Mouse (Mus musculus) urinary bladder, adult 2 months (tissue): ENCODE results near the gene Trmt44. TPM values are rescaled to one million over a fixed set of nuclear protein-coding genes. Genes with fewer than 3 reads are reported as not detected.

Experiments used
- DNase-seq: peaks from one replicate; pipeline ENCODE4 v3.0.0; 2022; ENCODE audit warnings: low spot score
- polyA plus RNA-seq: library from polyadenylated mRNA; depleted of rRNA; stranded (reverse); fragments of >200 nt; gene quantifications from 2 replicates; pipeline ENCODE4 v1.2.3, GENCODE M21; 2012; rRNA removed

The Trmt44 gene
- 4.3 and 5.4 TPM in 2 replicates for polyA plus RNA-seq

DNA sequence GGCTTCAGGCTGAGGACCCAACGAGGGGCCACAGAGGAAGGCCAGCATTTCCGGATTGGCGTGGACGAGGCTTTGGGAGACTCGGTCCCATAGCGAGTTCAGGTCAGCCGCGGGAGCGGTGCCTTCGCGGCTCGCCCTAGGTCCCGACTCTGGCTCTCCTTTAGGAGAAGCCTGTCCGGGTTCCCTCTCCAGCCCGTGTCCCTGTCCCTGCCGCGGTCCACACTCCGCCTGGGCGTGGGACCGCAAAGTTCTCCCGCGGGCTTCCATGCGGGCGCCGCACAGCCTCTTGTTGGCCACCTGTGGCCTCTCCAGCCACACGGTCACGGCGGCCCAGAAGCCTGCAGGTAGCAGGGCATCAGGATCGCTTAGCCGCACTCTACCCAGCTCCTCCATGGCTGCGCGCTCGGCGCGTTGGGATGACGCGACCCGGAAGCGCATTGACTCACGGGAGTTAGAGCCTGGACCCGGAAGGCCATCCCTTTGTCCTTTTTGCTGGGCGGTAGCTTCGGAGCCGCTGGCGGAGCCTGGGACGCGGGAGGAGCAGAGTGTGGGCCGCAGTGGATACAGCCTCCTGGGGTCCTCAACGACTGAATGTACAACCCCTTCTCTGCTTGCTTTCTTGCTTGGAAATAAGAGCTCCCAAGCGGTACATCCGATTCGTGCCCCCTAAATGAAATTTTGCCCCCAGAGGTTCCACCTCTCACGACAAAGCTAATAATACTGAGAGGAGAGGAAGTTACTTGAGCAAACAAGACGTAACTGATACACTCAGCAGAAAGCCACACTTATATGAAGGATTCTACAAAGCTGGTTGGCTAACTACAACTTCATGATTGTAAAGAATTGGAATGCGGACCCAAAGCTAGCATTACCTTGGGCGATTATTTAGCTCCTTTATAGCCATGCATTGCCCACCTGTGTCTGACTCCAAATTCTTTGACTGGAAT lies at the start of gene Trmt44:
Trmt44 (minus strand) TSS at position 418 of the 947 bp plus-strand sequence.
- DNase-seq: peak; percentile 84

DNA sequence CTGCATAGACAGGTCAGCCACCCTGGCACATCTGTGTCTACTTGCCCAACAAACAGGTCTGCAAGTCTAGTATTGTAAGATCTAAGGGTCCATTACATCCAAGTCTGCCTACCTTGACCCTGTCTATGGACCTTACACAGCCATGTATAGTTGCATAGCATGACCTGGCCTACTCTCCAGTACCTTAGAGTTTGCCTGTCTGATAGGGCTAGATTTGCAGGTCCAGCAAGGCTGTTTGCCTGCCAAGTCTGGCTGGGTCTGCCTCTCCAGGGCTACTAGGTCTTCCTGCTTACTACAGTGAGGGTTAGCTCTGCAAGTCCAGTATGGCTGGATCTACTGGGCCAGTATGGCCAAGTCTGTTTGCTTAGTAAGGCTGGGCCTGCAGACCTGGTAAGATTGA lies 49.0 kb upstream of the Trmt44 start:
- no peak for DNase-seq

- DNase-seq: no peak
Observed at GRCm38 (mm10) chr5:35621114-35621513, 46.2 kb upstream of the Trmt44 start.

- DNase-seq: no peak
Observed at GRCm38 (mm10) chr5:35616943-35617342, 42.1 kb upstream of the Trmt44 start.

DNA sequence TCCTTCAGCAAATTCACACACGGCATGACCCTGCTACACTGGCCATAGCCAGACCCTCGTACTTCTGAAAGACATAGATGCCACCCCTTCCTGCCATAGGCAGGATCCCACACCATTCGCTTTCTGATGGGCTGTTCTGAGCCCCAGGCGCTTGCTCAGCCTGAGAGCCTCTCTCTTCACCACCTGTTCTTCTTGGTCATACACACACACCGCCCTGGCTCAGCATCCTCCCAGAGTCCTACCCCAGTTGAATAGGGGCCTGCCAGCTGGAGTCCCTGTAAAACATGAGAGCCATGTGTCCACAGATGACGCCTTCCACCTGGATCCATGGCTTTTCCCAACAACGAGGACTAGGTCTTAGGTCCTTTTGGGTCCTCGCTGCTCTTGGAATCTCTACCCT lies 37.9 kb upstream of the Trmt44 start:
- no peak for DNase-seq

DNA sequence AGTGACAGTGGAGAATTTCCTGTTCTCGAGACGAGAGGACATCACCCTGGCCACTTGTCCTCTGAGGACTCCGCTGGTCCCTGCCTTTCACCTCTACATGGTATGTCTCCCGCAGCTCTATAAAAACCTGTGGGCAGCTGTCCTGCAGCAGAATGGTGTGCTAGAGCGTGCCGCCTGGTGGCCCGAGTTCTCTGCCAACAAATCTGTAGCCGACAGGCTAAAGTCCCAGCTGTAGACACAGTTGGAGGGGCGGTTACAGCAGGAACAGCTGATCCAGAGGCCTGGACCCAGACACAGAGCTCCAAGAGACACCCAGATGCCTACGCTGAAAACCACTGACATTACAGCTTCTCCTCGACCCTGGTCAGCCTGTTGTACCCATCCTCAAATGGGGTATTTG lies 37.0 kb upstream of the Trmt44 start:
- no peak for DNase-seq

DNA sequence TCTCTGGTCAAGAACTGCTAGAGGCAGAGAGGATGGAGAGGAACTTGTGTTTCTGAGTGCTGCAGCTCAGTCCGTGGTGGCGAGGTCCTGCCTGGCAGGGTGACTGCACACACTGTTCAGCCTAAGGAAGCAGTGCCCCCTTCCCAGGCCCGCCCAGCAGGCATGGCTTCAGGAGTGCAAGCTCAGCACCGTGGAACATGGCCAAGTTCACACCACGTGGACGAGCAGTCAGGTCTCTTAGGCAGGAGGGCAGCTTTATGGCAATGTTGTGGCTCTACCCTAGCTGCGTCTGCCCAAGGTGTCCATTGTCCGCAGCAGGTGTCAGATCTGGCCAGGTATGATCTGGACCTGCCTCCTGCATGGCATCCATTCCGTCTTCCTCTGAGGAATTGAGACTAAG lies 36.3 kb upstream of the Trmt44 start:
- no peak for DNase-seq

GRCm38 (mm10) chr5:35610381-35610780 lies 35.5 kb upstream of the Trmt44 start:
- DNase-seq: no peak

DNA sequence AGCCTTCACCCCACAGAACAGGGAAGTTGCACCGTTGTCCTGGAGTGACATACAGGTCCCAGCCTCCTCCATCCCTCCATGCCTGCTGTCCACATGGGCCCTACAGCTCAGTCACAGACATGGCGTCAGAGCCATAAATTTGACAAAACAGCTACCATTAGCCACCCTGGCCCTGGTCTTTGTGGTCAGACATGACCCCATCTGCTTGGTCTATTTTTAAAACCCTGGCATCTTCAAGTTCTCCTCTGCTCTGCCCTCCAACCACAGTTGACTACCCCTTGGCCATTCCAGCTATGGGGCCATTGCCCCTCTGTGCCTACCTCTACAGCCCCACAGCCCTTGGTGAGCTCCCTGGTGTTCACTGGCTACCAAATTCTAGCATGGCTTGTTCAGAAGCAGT lies 35.1 kb upstream of the Trmt44 start:
- no peak for DNase-seq

DNA sequence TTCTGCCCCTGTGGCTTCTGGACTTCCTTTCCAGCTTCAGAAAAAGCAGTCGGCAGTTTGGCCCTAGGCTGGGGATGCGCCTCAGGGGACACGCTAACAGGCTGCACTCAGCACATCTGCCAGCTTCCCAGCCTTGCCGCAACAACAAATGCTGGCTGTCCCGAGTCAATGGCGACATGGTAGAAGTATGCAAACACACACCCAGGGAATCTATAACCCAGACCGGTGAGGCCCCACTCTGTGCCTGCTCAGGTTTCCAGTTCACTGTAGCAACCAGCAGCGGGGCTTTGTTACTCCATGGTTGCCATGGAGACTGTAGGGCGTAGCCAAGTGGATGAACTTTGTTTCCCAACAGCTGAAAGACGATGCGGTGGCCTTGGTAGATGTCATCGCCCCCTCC lies 34.5 kb upstream of the Trmt44 start:
- DNase-seq: no peak

GRCm38 (mm10) chr5:35608559-35608958 lies 33.7 kb upstream of the Trmt44 start:
- DNase-seq: no peak

- no peak for DNase-seq
Observed at GRCm38 (mm10) chr5:35607784-35608183, 32.9 kb upstream of the Trmt44 start.

- DNase-seq: no peak
Observed at GRCm38 (mm10) chr5:35606800-35607199, 31.9 kb upstream of the Trmt44 start.

GRCm38 (mm10) chr5:35605355-35605754 lies 30.5 kb upstream of the Trmt44 start:
- DNase-seq: no peak

- no peak for DNase-seq
Observed at GRCm38 (mm10) chr5:35601526-35601925, 26.7 kb upstream of the Trmt44 start.

GRCm38 (mm10) chr5:35600233-35600632 lies 25.4 kb upstream of the Trmt44 start:
- DNase-seq: no peak

DNA sequence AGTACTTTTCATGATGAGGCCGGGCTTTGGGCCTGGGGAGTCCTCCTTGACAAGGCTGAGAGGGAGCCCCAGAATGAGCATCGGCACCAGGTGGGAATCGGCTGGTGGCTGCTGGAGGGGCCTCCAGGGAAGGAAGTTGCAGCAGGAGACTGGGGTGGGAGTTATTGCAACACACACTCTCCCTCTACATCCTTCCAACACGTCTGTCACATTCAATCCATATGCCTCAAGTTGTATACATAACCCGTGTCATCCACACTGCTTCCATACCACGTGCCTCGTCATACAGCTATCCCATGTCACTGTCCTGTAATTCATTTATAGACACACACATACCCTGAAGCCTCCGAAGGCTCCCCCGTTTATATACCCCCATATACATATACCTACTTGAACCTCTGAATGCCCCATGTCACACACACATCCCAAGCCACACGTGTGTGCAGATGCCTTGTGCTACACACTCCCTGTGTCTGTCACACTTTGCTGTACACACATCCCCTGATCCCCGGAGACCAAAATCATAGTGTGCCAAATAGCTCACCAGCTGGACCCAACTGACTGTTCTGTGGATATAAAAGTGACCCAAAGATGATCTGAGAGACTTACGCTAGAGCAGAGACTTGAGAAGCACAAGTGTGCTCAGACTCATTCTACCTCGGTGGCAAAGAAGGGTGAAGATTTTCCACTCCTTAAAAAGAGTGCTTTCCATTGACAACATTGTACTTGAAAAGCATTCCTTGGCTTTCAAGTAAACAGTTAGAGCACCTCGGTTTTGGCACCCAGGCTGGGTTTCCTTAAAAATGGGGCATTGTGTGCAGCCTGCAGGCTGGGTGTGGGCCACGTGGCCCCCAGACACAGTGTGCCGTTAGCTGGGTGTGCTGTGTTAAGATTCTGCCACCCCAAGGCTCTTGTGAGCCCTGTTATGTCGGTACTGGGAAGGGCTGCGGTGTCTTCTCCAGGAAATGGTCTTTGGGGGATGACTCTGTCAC lies 21.6 kb upstream of the Trmt44 start:
- no peak for DNase-seq

DNA sequence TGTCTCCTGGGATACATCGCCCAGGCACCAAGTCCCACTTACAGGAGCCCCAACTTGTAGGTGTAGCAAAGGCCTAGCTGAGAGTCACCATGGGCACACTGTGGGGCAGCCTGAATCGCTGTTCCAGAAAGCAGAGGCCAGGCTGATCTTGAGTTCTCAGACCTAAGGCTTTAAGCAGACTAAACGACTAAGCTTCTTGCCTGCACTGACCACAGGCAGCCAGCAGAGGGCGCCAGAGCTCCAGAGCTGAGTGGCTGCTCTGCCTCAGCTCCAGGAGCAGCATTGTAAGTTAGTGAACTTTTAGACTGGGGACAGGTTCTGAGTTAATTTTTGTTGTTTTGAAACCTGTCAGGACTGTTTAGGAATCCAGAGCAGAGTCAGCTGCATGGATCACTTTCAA lies 20.8 kb upstream of the Trmt44 start:
- DNase-seq: peak; percentile 62

DNA sequence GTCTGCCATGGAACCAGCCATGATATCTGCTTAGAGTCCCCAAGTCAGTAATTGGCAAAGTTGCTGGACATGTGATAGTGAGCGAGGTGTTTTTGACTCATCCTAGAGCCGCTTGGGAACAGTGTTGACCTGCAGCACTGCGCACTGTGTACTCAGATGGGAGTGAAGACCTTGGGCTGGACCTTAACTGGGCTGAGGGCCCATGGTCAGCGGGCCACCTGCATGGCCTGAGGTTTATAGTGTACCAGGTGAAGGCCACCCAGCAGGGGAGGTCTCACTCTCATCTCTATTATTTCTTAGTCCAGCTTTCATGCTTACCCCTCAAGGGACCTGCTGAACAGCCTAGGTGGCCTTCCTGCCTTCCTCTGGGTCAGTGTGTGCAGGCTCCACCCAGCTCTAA lies 19.9 kb upstream of the Trmt44 start:
- no peak for DNase-seq

- DNase-seq: no peak
Observed at GRCm38 (mm10) chr5:35593272-35593671, 18.4 kb upstream of the Trmt44 start.

- no peak for DNase-seq
Observed at GRCm38 (mm10) chr5:35592824-35593223, 18.0 kb upstream of the Trmt44 start.

- no peak for DNase-seq
Observed at GRCm38 (mm10) chr5:35592081-35592736, 17.3 kb upstream of the Trmt44 start.
